Comparison of ENCODE assay signal across 8 mouse cellular contexts in the genomic region with DNA sequence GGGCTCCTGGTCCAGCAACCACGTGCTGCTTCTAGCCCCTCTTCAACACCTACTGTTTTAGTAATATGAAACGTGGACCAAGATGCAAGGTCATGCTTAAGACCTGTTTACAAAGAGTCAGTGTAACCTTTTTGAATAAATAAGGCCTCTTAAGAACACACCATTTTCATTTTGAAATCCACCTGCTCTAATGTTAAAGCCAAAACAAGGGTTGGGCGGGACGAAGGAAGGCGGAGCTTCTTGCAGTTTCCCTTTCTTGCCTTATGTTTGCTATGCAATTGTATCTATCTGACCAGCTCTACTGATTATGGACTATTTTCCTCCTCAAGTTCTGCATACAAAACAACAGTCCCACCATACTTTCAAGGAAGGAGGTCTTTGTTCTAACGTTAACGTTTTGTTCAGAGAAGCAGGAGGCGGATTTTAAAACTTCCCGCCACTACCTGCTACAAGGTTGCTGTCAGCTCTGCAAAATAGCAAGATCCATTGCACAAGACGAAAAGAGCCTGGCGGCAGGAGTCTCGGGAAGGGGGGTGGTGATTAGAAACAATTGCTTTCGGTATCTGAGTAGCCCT. TPM values are rescaled to one million over a fixed set of nuclear protein-coding genes. Genes with fewer than 3 reads are reported as not detected.
DNase-seq lines count a peak whose midpoint lies in the region; ATAC-seq and TF ChIP-seq lines count a peak whose summit lies in the region.

No protein-coding gene starts in this region.

- H3K9ac ChIP-seq in kidney, embryonic 16.5 days (replicated peaks; ENCODE audit: low read length), result peak overlapping the region; percentile 61; the same call in 1 of the 2 replicates
- H3K9ac ChIP-seq in stomach, postnatal 0 days (ENCODE audit: low read length), result peak overlapping the region; percentile 48

- peak overlapping the region; percentile 47 for H3K4me2 ChIP-seq in kidney, embryonic 16.5 days (replicated peaks; ENCODE audit: low read depth, low read length)
- H3K4me2 ChIP-seq in stomach, postnatal 0 days (replicated peaks; ENCODE audit: low read depth), result peak overlapping the region; percentile 53

- 37% methylated on average over 13 of the region's 13 CpGs for WGBS in heart, embryonic 10.5 days
- 42% methylated on average over 13 of the region's 13 CpGs for WGBS in kidney, embryonic 16.5 days
- 24% methylated on average over 13 of the region's 13 CpGs for WGBS in stomach, postnatal 0 days

- DNase-seq in right cerebral cortex, adult 18-20 months, result peak; percentile 0
- DNase-seq in right cerebral cortex, postnatal 14 days, result no peak
- DNase-seq in c-Kit-negative CD71-positive TER-119-positive erythroid progenitor cells, embryonic 14.5 days (ENCODE audit: low read depth, low spot score), result peak; percentile 22
- no peak for DNase-seq in heart, embryonic 10.5 days (ENCODE audit: low spot score)
- peak; percentile 26 for DNase-seq in lung, postnatal 36 days
- peak; percentile 28 for DNase-seq in stomach, postnatal 0 days (ENCODE audit: low spot score)
- no peak for DNase-seq in cerebellum, postnatal 36 days

- no peaks in the 10 kb centered on the region for H3K27me3 ChIP-seq in heart, embryonic 10.5 days (ENCODE audit: insufficient read depth, poor library complexity, severe bottlenecking)
- H3K27me3 ChIP-seq in kidney, embryonic 16.5 days (ENCODE audit: insufficient read depth, low read length), result no peaks in the 10 kb centered on the region
- no peaks in the 10 kb centered on the region for H3K27me3 ChIP-seq in stomach, postnatal 0 days (ENCODE audit: control insufficient read depth, insufficient read depth, low read length)

- H3K4me1 ChIP-seq in heart, embryonic 10.5 days, result no peaks in the 10 kb centered on the region
- no peaks in the 10 kb centered on the region for H3K4me1 ChIP-seq in kidney, embryonic 16.5 days (ENCODE audit: insufficient read depth, low read length)
- no peaks in the 10 kb centered on the region for H3K4me1 ChIP-seq in stomach, postnatal 0 days (replicated peaks; ENCODE audit: control insufficient read depth, insufficient read depth)

- TF ChIP-seq EP300 in stomach, postnatal 0 days (optimal IDR thresholded peaks at IDR 0.05), result no peak

- no peaks in the 10 kb centered on the region for H3K9me3 ChIP-seq in heart, embryonic 10.5 days
- H3K9me3 ChIP-seq in kidney, embryonic 16.5 days (ENCODE audit: low read length), result no peaks in the 10 kb centered on the region
- no peaks in the 10 kb centered on the region for H3K9me3 ChIP-seq in stomach, postnatal 0 days (ENCODE audit: control insufficient read depth, low read length)

- TF ChIP-seq CTCF in stomach, postnatal 0 days (IDR thresholded peaks at IDR 0.05; ENCODE audit: low read depth), result no peak

- no peaks in the 10 kb centered on the region for H3K36me3 ChIP-seq in heart, embryonic 10.5 days
- H3K36me3 ChIP-seq in kidney, embryonic 16.5 days (ENCODE audit: insufficient read depth, low read length), result no peaks in the 10 kb centered on the region
- no peaks in the 10 kb centered on the region for H3K36me3 ChIP-seq in stomach, postnatal 0 days (ENCODE audit: control insufficient read depth, insufficient read depth, low read length)

- no peak for ATAC-seq in kidney, embryonic 16.5 days (ENCODE audit: low FRiP score, low TSS enrichment)
- no peak for ATAC-seq in stomach, postnatal 0 days (ENCODE audit: low FRiP score, low TSS enrichment)

- H3K4me3 ChIP-seq in heart, embryonic 10.5 days, result peak overlapping the region; percentile 57
- H3K4me3 ChIP-seq in kidney, embryonic 16.5 days (ENCODE audit: low read length), result peak overlapping the region; percentile 59
- H3K4me3 ChIP-seq in stomach, postnatal 0 days (ENCODE audit: low read depth, low read length), result peak overlapping the region; percentile 48

- H3K27ac ChIP-seq in heart, embryonic 10.5 days, result peak overlapping the region; percentile 72; the same call in 1 of the 2 replicates
- no peak overlapping the region for H3K27ac ChIP-seq in kidney, embryonic 16.5 days (ENCODE audit: low read length)
- no peak overlapping the region; the same call in 1 of the 2 replicates for H3K27ac ChIP-seq in stomach, postnatal 0 days (replicated peaks)

RNA-seq across cellular contexts. Expression of a gene that starts 1.5 kb away (rescaled TPM):
- polyA plus RNA-seq in heart, embryonic 10.5 days (2016; fragmentation: Nextera tagmentation; extraction: Ambion mirVana), result 16.2 and 20.0 TPM in 2 replicates
- 19.7 and 26.5 TPM in 2 replicates for polyA plus RNA-seq in kidney, embryonic 16.5 days (2015; fragmentation: Nextera tagmentation; extraction: Ambion mirVana)
- 12.6 and 15.7 TPM in 2 replicates for polyA plus RNA-seq in stomach, postnatal 0 days (2015; fragmentation: Nextera tagmentation; extraction: Ambion mirVana)

Comparison
In these comparisons a context has a peak if more than half of its experiments do, and no peak if none do; other contexts are left out.
1. DNase-seq: peak in right cerebral cortex, adult 18-20 months (single experiment), c-Kit-negative CD71-positive TER-119-positive erythroid progenitor cells, embryonic 14.5 days (single experiment), lung, postnatal 36 days (single experiment) and stomach, postnatal 0 days (single experiment); none in right cerebral cortex, postnatal 14 days (single experiment), heart, embryonic 10.5 days (single experiment) and cerebellum, postnatal 36 days (0 of 2).
2. Peak in every context shown above with its lines, with median percentiles within 50 percentile points of each other: H3K4me3 ChIP-seq.